Mouse (Mus musculus): Measurements from ENCODE around the gene Coq9. TPM values are rescaled to one million over a fixed set of nuclear protein-coding genes. Genes with fewer than 3 reads are reported as not detected.
A peak's percentile ranks its signal among the peaks of the same experiment; 100 is the strongest.

The Coq9 gene
- total RNA-seq, 2 experiments from 2014 or later = 84.8 to 86.5 TPM

- peak; percentile 67 to 72 for DNase-seq
These were observed 32.5 kb downstream of the Coq9 start for GRCm38 (mm10) chr8:94870474-94871107.

GRCm38 (mm10) chr8:94871108-94871894 is 33.2 kb downstream of the Coq9 start:
- peak; percentile 74 to 81 for DNase-seq

- no peak for DNase-seq
These were observed 34.0 kb downstream of the Coq9 start for GRCm38 (mm10) chr8:94872156-94872555.

GRCm38 (mm10) chr8:94872576-94872975 is 34.5 kb downstream of the Coq9 start:
- no peak for DNase-seq

GRCm38 (mm10) chr8:94874358-94874757 is 36.2 kb downstream of the Coq9 start:
- DNase-seq = peak in 1 of 2 experiments; percentile 63

- no peak for DNase-seq
These were observed 37.2 kb downstream of the Coq9 start for GRCm38 (mm10) chr8:94875096-94875870.

GRCm38 (mm10) chr8:94875871-94876150 is 37.7 kb downstream of the Coq9 start:
- DNase-seq = no peak

- peak; percentile 54 to 66 for DNase-seq
These were observed 38.1 kb downstream of the Coq9 start, which contains the start of gene Dok4 for GRCm38 (mm10) chr8:94876197-94876730. TSS of gene Dok4 (minus strand) at chr8:94876330.

- no peak for DNase-seq
These were observed 38.7 kb downstream of the Coq9 start for GRCm38 (mm10) chr8:94876820-94877219.

GRCm38 (mm10) chr8:94880742-94881141 is 42.6 kb downstream of the Coq9 start:
- DNase-seq = no peak

GRCm38 (mm10) chr8:94888383-94889036 is 50.4 kb downstream of the Coq9 start:
- DNase-seq = no peak

GRCm38 (mm10) chr8:94892917-94893316 is 54.8 kb downstream of the Coq9 start:
- no peak for DNase-seq

- DNase-seq = no peak
These were observed 61.1 kb downstream of the Coq9 start for GRCm38 (mm10) chr8:94899262-94899661.

- DNase-seq = no peak
These were observed 62.5 kb downstream of the Coq9 start for GRCm38 (mm10) chr8:94900617-94901016.

- DNase-seq = no peak
These were observed 62.9 kb downstream of the Coq9 start for GRCm38 (mm10) chr8:94901031-94901430.

- DNase-seq = no peak
These were observed 65.6 kb downstream of the Coq9 start for GRCm38 (mm10) chr8:94903709-94904108.

Other genes starting within 250 kb of the Coq9 start
- 10 to 100 TPM; 26.1 to 27.0 TPM for gene Rspry1, start 236.4 kb upstream of the Coq9 start, total RNA-seq (2021)
- gene Fam192a, start 236.3 kb upstream of the Coq9 start, total RNA-seq (2021) = 10 to 100 TPM; 37.5 to 43.0 TPM
- 100 to 1,000 TPM; 150 to 161 TPM for gene Arl2bp, start 171.7 kb upstream of the Coq9 start, total RNA-seq (2021)
- gene Pllp, start 142.0 kb upstream of the Coq9 start, total RNA-seq (2021) = 10 to 100 TPM; 41.5 to 47.1 TPM
- not detected for gene Ccl22, start 92.7 kb upstream of the Coq9 start, total RNA-seq (2021)
- gene Cx3cl1, start 66.3 kb upstream of the Coq9 start, total RNA-seq (2021) = 100 to 1,000 TPM; 425 TPM
- gene Ccl17, start 27.9 kb upstream of the Coq9 start, total RNA-seq (2021) = 1 to 10 TPM; 3.7 to 4.3 TPM
- 10 to 100 TPM; 71.9 to 73.9 TPM for gene Ciapin1, start within 50 bp of the Coq9 start, total RNA-seq (2021)
- 10 to 100 TPM; 62.4 to 71.5 TPM for gene Polr2c, start 19.1 kb downstream of the Coq9 start, total RNA-seq (2021)
- gene Dok4, start 38.0 kb downstream of the Coq9 start, total RNA-seq (2021) = 10 to 100 TPM; 27.4 to 27.6 TPM
- gene Ccdc102a, start 79.8 kb downstream of the Coq9 start, total RNA-seq (2021) = 1 to 10 TPM; 1.1 to 2.1 TPM
- gene Adgrg5, start 85.4 kb downstream of the Coq9 start, total RNA-seq (2021) = not detected
- gene Adgrg1, start 136.4 kb downstream of the Coq9 start, total RNA-seq (2021) = 100 to 1,000 TPM in 1 of 2 experiments, 10 to 100 TPM in 1; 79.5 to 104 TPM
- under 1 TPM; 0.17 to 0.66 TPM for gene Adgrg3, start 179.4 kb downstream of the Coq9 start, total RNA-seq (2021)
- 1 to 10 TPM; 1.1 to 2.7 TPM for gene Drc7, start 216.8 kb downstream of the Coq9 start, total RNA-seq (2021)
- gene Katnb1, start 242.9 kb downstream of the Coq9 start, total RNA-seq (2021) = 10 to 100 TPM; 36.0 to 40.4 TPM

Data from layer of hippocampus, postnatal 36 days (tissue).